Mouse (Mus musculus): ENCODE measurements around the gene Mrgprx2. TPM values are rescaled to one million over a fixed set of nuclear protein-coding genes. Genes with fewer than 3 reads are reported as not detected.
"Not testable (repeated sequence)": the region's sequence is repeated elsewhere in the genome, so short reads cannot be mapped to it uniquely, and the experiment has no call there.

Gene Mrgprx2
- total RNA-seq (2021), result not detected

- intact Hi-C loops (cut with DNase I), result no loop called here
- DNase-seq (ENCODE audit: extremely low spot score in 1 of 2, low spot score in 2 of 2), result no peak
Observed at GRCm38 (mm10) chr7:48499221-48499620, at the start of gene Mrgprx2. Gene Mrgprx2 (minus strand): TSS chr7:48499321.

- DNase-seq (ENCODE audit: extremely low spot score in 1 of 2, low spot score in 2 of 2), result no peak
- intact Hi-C loops (cut with DNase I), result no loop called here
Observed at GRCm38 (mm10) chr7:48456242-48456641, 42.9 kb downstream of the Mrgprx2 start, which contains the start of gene Mrgprb1. Gene Mrgprb1 (minus strand): TSS chr7:48456342.

GRCm38 (mm10) chr7:48436581-48436980 lies 62.5 kb downstream of the Mrgprx2 start:
- intact Hi-C loops (cut with DNase I), result no loop called here
- DNase-seq (ENCODE audit: extremely low spot score in 1 of 2, low spot score in 2 of 2), result no peak

- intact Hi-C loops (cut with DNase I); DNase-seq (ENCODE audit: extremely low spot score in 1 of 2, low spot score in 2 of 2): not testable (repeated sequence)
Observed at GRCm38 (mm10) chr7:48435936-48436335, 63.2 kb downstream of the Mrgprx2 start.

Other genes with a start within 250 kb of the Mrgprx2 start
- gene Mrgprb8, start 110.8 kb downstream of the Mrgprx2 start, total RNA-seq (2021), result not detected
- not detected for gene Mrgprb1, start 43.0 kb downstream of the Mrgprx2 start, total RNA-seq (2021)
- gene Mrgprb2, start 58.8 kb upstream of the Mrgprx2 start, total RNA-seq (2021), result not detected
- not detected for gene Mrgprb3, start 144.5 kb upstream of the Mrgprx2 start, total RNA-seq (2021)